Mouse (Mus musculus): ENCODE results near the gene Dnajc17. TPM values are rescaled to one million over a fixed set of nuclear protein-coding genes. Genes with fewer than 3 reads are reported as not detected.

Dnajc17 gene
- polyA plus RNA-seq, 1 experiment from 2014 or later, result 29.0 TPM

DNA sequence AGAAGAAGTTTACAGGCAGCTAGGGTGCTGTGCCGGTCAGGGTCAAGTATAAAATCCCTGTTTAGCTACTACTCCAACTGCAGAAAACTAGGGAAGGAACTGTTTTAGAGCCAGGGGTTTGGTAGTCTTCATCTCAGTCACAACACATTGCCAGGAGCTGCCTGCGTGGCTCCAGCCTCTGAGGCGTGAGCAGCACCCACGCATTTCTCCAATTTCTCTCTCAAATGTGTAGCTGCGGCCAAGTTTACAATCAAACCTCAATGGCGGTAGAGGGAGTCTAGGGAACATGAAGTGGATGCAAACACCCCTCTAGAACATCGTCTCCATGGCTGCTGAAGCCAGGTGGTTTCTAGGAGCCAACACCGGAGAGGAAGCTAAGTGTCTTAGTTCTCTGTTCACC is 60.8 kb downstream of the Dnajc17 start:
- Histone ChIP-seq H3K4me1 (ENCODE audit: control insufficient read depth, insufficient read depth, low read length) (no peaks in the 10 kb centered on the region), H3K36me3 (ENCODE audit: control insufficient read depth, insufficient read depth, low read length) (peaks cover 35% of the 10 kb centered on the region), H3K4me2 (ENCODE audit: low read depth, severe bottlenecking) (no peak overlapping the region), H3K27me3 (ENCODE audit: control insufficient read depth, insufficient read depth, low read length) (no peaks in the 10 kb centered on the region), H3K4me3 (ENCODE audit: low read depth, low read length) (no peak overlapping the region), H3K27ac (replicated peaks; ENCODE audit: low read depth, low read length) (no peak overlapping the region), H3K9ac (ENCODE audit: low read length) (no peak overlapping the region), H3K9me3 (ENCODE audit: control insufficient read depth, low read length) (no peaks in the 10 kb centered on the region)
- no peak for ATAC-seq (ENCODE audit: insufficient number of reproducible peaks, low FRiP score, low TSS enrichment, low read depth)
- no peak for DNase-seq (ENCODE audit: low spot score)
- WGBS, result 90% methylated on average over 8 of the region's 8 CpGs

DNA sequence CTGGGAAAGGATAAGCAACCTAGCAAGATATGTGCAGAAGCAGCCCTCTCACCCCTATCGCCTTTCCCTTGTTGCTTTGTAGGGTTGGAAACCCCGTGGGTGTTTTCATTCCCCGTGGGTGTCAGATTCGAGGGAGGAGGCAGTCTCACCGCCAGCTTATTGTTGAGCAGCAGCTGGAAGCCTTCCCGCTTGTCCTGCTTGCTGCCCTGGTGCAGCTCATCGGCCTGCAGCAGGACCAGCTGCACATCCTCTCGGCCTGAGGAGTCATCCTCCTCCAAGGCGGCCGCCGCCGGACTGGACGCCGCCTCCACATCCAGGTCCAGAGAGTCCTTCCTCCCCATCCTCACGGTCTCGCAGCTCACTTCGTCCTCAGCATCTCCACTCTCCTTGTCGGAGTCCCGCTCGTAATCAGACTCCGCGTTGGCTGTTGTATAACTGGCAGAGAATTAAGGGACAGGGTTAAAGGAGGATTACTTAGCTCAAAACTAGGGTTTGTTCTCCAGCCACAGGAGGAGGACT is 61.4 kb downstream of the Dnajc17 start:
- Histone ChIP-seq H3K4me1 (ENCODE audit: control insufficient read depth, insufficient read depth, low read length) (no peaks in the 10 kb centered on the region), H3K9ac (ENCODE audit: low read length) (no peak overlapping the region), H3K4me2 (ENCODE audit: low read depth, severe bottlenecking) (no peak overlapping the region), H3K27ac (replicated peaks; ENCODE audit: low read depth, low read length) (no peak overlapping the region), H3K36me3 (ENCODE audit: control insufficient read depth, insufficient read depth, low read length) (peaks cover 37% of the 10 kb centered on the region), H3K27me3 (ENCODE audit: control insufficient read depth, insufficient read depth, low read length) (no peaks in the 10 kb centered on the region), H3K4me3 (ENCODE audit: low read depth, low read length) (no peak overlapping the region), H3K9me3 (ENCODE audit: control insufficient read depth, low read length) (no peaks in the 10 kb centered on the region)
- ATAC-seq (ENCODE audit: insufficient number of reproducible peaks, low FRiP score, low TSS enrichment, low read depth), result no peak
- WGBS, result 89% methylated on average over 22 of the region's 22 CpGs
- no peak for DNase-seq (ENCODE audit: low spot score)

DNA sequence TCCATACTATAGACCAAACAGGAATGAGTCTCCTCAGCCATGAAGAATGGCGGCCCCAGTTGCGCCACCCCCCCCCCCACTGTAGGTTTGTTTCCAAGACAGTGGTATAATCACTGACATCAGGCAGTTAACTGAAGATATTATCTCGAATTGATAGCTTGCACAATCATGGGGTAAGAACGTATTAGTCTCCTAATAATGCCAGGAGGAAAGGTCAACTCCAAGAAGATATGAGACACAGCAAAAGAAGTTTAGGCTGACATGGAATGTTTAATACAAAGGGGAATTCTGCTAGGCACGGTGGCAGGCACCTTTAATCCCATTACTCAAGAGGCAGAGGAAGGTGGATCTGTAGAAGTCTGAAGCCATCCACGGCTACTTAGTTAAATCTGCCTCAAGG is 62.2 kb downstream of the Dnajc17 start:
- Histone ChIP-seq H3K27me3 (ENCODE audit: control insufficient read depth, insufficient read depth, low read length) (no peaks in the 10 kb centered on the region), H3K4me2 (ENCODE audit: low read depth, severe bottlenecking) (no peak overlapping the region), H3K36me3 (ENCODE audit: control insufficient read depth, insufficient read depth, low read length) (peaks cover 37% of the 10 kb centered on the region), H3K4me1 (ENCODE audit: control insufficient read depth, insufficient read depth, low read length) (no peaks in the 10 kb centered on the region), H3K9ac (ENCODE audit: low read length) (no peak overlapping the region), H3K4me3 (ENCODE audit: low read depth, low read length) (no peak overlapping the region), H3K9me3 (ENCODE audit: control insufficient read depth, low read length) (no peaks in the 10 kb centered on the region), H3K27ac (replicated peaks; ENCODE audit: low read depth, low read length) (no peak overlapping the region)
- WGBS, result 91% methylated on average over 6 of the region's 6 CpGs
- DNase-seq (ENCODE audit: low spot score) (no peak), ATAC-seq (ENCODE audit: insufficient number of reproducible peaks, low FRiP score, low TSS enrichment, low read depth) (no peak)

DNA sequence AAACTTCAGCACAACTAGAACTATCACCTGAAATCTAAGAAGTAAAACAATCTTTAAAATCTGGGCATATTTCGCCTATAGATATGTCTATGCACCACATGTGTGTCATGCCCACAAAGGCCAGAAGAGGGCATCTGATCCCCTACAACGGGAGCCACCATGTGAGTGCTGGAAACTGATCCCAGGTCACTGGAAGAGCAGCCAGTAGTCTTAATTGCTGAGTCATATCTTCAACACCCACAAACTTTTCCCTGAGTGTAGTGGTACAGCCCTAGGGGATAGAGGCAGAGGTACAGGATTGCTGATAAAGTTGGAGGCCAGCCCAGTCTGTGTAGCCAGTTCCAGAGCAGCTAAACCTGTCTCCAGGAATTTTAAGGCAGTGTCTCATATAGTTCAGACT is 63.4 kb downstream of the Dnajc17 start:
- DNase-seq (ENCODE audit: low spot score), result no peak
- no peaks in the 10 kb centered on the region for H3K9me3 ChIP-seq (ENCODE audit: control insufficient read depth, low read length)
- no peak for ATAC-seq (ENCODE audit: insufficient number of reproducible peaks, low FRiP score, low TSS enrichment, low read depth)
- H3K36me3 ChIP-seq (ENCODE audit: control insufficient read depth, insufficient read depth, low read length), result peaks cover 37% of the 10 kb centered on the region
- 83% methylated on average over 2 of the region's 2 CpGs for WGBS
- H3K27me3 ChIP-seq (ENCODE audit: control insufficient read depth, insufficient read depth, low read length), result no peaks in the 10 kb centered on the region
- no peaks in the 10 kb centered on the region for H3K4me1 ChIP-seq (ENCODE audit: control insufficient read depth, insufficient read depth, low read length)
- H3K9ac ChIP-seq (ENCODE audit: low read length), result no peak overlapping the region
- no peak overlapping the region for H3K27ac ChIP-seq (replicated peaks; ENCODE audit: low read depth, low read length)
- no peak overlapping the region for H3K4me2 ChIP-seq (ENCODE audit: low read depth, severe bottlenecking)
- no peak overlapping the region for H3K4me3 ChIP-seq (ENCODE audit: low read depth, low read length)

DNA sequence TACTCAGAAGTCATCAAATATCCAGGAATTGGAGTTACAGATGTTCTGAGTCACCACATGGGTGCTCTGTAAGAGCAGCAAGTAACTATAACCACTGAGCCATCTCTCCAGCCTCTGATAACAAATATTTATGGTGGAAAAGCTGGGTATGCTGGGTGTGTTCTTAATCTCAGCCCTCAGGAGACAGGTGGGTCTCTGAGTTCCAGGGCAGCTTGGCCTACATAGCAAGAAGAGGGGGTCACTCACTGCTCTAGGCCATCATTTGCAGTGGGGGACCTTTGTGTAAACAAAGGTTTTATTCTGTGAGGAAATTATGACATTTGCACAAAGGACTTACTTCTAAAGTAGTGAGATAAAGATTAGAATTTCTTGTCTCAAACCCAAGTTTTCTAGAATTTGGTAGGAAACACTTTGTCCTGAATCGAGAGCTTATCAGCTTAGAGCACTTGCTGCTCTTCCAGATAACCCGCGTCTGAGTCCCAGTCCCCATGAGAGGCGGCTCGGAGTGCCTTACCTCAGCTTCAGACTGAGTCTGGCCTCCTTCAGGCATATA is 72.2 kb downstream of the Dnajc17 start:
- H3K4me2 ChIP-seq (ENCODE audit: low read depth, severe bottlenecking), result no peak overlapping the region
- no peak overlapping the region for H3K9ac ChIP-seq (ENCODE audit: low read length)
- H3K27ac ChIP-seq (replicated peaks; ENCODE audit: low read depth, low read length), result no peak overlapping the region
- H3K4me3 ChIP-seq (ENCODE audit: low read depth, low read length), result no peak overlapping the region
- H3K4me1 ChIP-seq (ENCODE audit: control insufficient read depth, insufficient read depth, low read length), result no peaks in the 10 kb centered on the region
- 92% methylated on average over 5 of the region's 5 CpGs for WGBS
- ATAC-seq (ENCODE audit: insufficient number of reproducible peaks, low FRiP score, low TSS enrichment, low read depth) (no peak), DNase-seq (ENCODE audit: low spot score) (no peak)
- H3K36me3 ChIP-seq (ENCODE audit: control insufficient read depth, insufficient read depth, low read length), result peaks cover 22% of the 10 kb centered on the region
- no peaks in the 10 kb centered on the region for H3K27me3 ChIP-seq (ENCODE audit: control insufficient read depth, insufficient read depth, low read length)
- no peaks in the 10 kb centered on the region for H3K9me3 ChIP-seq (ENCODE audit: control insufficient read depth, low read length)

Other genes with a start within 250 kb of the Dnajc17 start
- gene Ccdc32, start 179.4 kb downstream of the Dnajc17 start, polyA plus RNA-seq (2014; fragmentation: Nextera tagmentation; extraction: Ambion mirVana), result 19.8 and 20.7 TPM in 2 replicates
- 6.1 and 7.2 TPM in 2 replicates for gene Rpusd2, start 174.0 kb downstream of the Dnajc17 start, polyA plus RNA-seq (2014; fragmentation: Nextera tagmentation; extraction: Ambion mirVana)
- 38.4 and 40.4 TPM in 2 replicates for gene Knl1, start 161.7 kb downstream of the Dnajc17 start, polyA plus RNA-seq (2014; fragmentation: Nextera tagmentation; extraction: Ambion mirVana)
- gene Rad51, start 96.0 kb downstream of the Dnajc17 start, polyA plus RNA-seq (2014; fragmentation: Nextera tagmentation; extraction: Ambion mirVana), result 80.3 and 81.0 TPM in 2 replicates
- 45.9 and 49.5 TPM in 2 replicates for gene Rmdn3, start 51.8 kb downstream of the Dnajc17 start, polyA plus RNA-seq (2014; fragmentation: Nextera tagmentation; extraction: Ambion mirVana)
- gene Gchfr, start 41.0 kb downstream of the Dnajc17 start, polyA plus RNA-seq (2014; fragmentation: Nextera tagmentation; extraction: Ambion mirVana), result 6.7 and 7.3 TPM in 2 replicates
- gene Gm14137, start 34.3 kb downstream of the Dnajc17 start, polyA plus RNA-seq (2014; fragmentation: Nextera tagmentation; extraction: Ambion mirVana), result 0.35 and 0.44 TPM in 2 replicates
- gene Zfyve19, start 178 bp downstream of the Dnajc17 start, polyA plus RNA-seq (2014; fragmentation: Nextera tagmentation; extraction: Ambion mirVana), result 52.6 and 55.0 TPM in 2 replicates
- 0.20 TPM in 1 of 2 replicates, not detected in the other for gene Ppp1r14d, start 21.1 kb upstream of the Dnajc17 start, polyA plus RNA-seq (2014; fragmentation: Nextera tagmentation; extraction: Ambion mirVana)
- gene Spint1, start 28.6 kb upstream of the Dnajc17 start, polyA plus RNA-seq (2014; fragmentation: Nextera tagmentation; extraction: Ambion mirVana), result 6.1 and 8.0 TPM in 2 replicates
- 2.7 and 4.3 TPM in 2 replicates for gene Rhov, start 62.5 kb upstream of the Dnajc17 start, polyA plus RNA-seq (2014; fragmentation: Nextera tagmentation; extraction: Ambion mirVana)
- 12.1 and 14.6 TPM in 2 replicates for gene Vps18, start 79.9 kb upstream of the Dnajc17 start, polyA plus RNA-seq (2014; fragmentation: Nextera tagmentation; extraction: Ambion mirVana)
- 3.1 and 3.4 TPM in 2 replicates for gene Dll4, start 117.0 kb upstream of the Dnajc17 start, polyA plus RNA-seq (2014; fragmentation: Nextera tagmentation; extraction: Ambion mirVana)
- 0.57 and 0.69 TPM in 2 replicates for gene Chac1, start 142.4 kb upstream of the Dnajc17 start, polyA plus RNA-seq (2014; fragmentation: Nextera tagmentation; extraction: Ambion mirVana)